Mouse (Mus musculus) liver, embryonic 14.5 days (tissue): ENCODE measurements around the gene Lims1. TPM values are rescaled to one million over a fixed set of nuclear protein-coding genes. Genes with fewer than 3 reads are reported as not detected.
"Not testable (repeated sequence)": the region's sequence is repeated elsewhere in the genome, so short reads cannot be mapped to it uniquely, and the experiment has no call there.

Experiments
- ATAC-seq: fragments of 200-750 bp; cut with Nextera tagmentation; 2 replicates; pipeline ENCODE4 v1.8.0; 2017; ENCODE audit warnings: moderate number of reproducible peaks, mild to moderate bottlenecking, moderate library complexity; ENCODE audit not compliant: insufficient read depth
- DNase-seq, 3 experiments: peaks; one replicate each; pipeline ENCODE4 v3.0.0-alpha.2; 2012 to 2013; ENCODE audit warnings: low read depth in 3 of 3, low spot score in 3 of 3
- H3K27ac ChIP-seq: fragments of 300-500 bp; sonication (generic); 2 replicates; pipeline ENCODE4 v1.5.1; 2014; ENCODE audit warnings: moderate library complexity, mild to moderate bottlenecking, control low read depth, inconsistent platforms
- H3K27me3 ChIP-seq: fragments of 300-500 bp; sonication (generic); 2 replicates; pipeline ENCODE4 v1.6.1; 2014; ENCODE audit warnings: mild to moderate bottlenecking, low read length, moderate library complexity; ENCODE audit not compliant: control insufficient read depth, insufficient read depth
- H3K36me3 ChIP-seq: fragments of 300-500 bp; sonication (generic); replicated peaks from 2 replicates; pipeline ENCODE4 v1.6.1; 2014; ENCODE audit warnings: low read depth; ENCODE audit not compliant: control insufficient read depth, insufficient read depth
- H3K4me1 ChIP-seq, 2 experiments: fragments of 200-500 bp in 1 of 2; fragments of 300-500 bp in 1 of 2; sonication (generic) in 1 of 2; replicated peaks; 2 replicates each; pipeline ENCODE4 v1.6.1; 2012 to 2014; ENCODE audit warnings: antibody characterized with exemption in 1 of 2, inconsistent platforms in 1 of 2, low read length in 1 of 2; ENCODE audit not compliant: control insufficient read depth in 2 of 2, insufficient read depth in 2 of 2
- H3K4me2 ChIP-seq: fragments of 300-500 bp; sonication (generic); 2 replicates; pipeline ENCODE4 v1.6.1; 2014; ENCODE audit warnings: low read depth, mild to moderate bottlenecking, control low read depth, moderate library complexity
- H3K4me3 ChIP-seq, 2 experiments: fragments of 200-500 bp in 1 of 2; fragments of 300-500 bp in 1 of 2; sonication (generic) in 1 of 2; 2 replicates each; pipeline ENCODE4 v1.5.1; 2012 to 2014; ENCODE audit warnings: low read depth in 2 of 2, low read length in 2 of 2, mild to moderate bottlenecking in 2 of 2, control low read depth in 1 of 2, inconsistent platforms in 1 of 2, moderate library complexity in 1 of 2; ENCODE audit not compliant: insufficient read depth in 1 of 2
- H3K9ac ChIP-seq: fragments of 300-500 bp; sonication (generic); replicated peaks from 2 replicates; pipeline ENCODE4 v1.6.1; 2014; ENCODE audit warnings: mild to moderate bottlenecking, control low read depth, moderate library complexity
- H3K9me3 ChIP-seq: fragments of 300-500 bp; sonication (generic); 2 replicates; pipeline ENCODE4 v1.6.1; 2016; ENCODE audit warnings: low read length, mixed read lengths; ENCODE audit not compliant: control insufficient read depth
- CTCF ChIP-seq: IDR thresholded peaks from 2 replicates; pipeline ENCODE4 v1.5.1; 2016; ENCODE audit warnings: antibody characterized with exemption, low read depth, control low read depth
- EP300 ChIP-seq: IDR thresholded peaks from 2 replicates; pipeline ENCODE4 v1.6.1; 2016; ENCODE audit warnings: antibody characterized with exemption, low read depth
- WGBS: fragments of 180-500 bp; shearing (Covaris S2); extraction: QIAGEN DNeasy Blood & Tissue Kit; methylation state at CpG from one replicate; pipeline ENCODE4 v1.1.7; 2014; ENCODE audit not compliant: insufficient replicate concordance; 5-methylcytosine and 5-hydroxymethylcytosine counted together
- polyA plus RNA-seq, 2 experiments: library from polyadenylated mRNA; depleted of rRNA in 1 of 2; stranded (reverse) in 1 of 2; unstranded in 1 of 2; fragments of >200 nt; fragmentation: Nextera tagmentation in 1 of 2; extraction: Ambion mirVana in 1 of 2; gene quantifications; 2 replicates each; pipeline versions ENCODE4 v1.2.1 to v1.2.3; 2012 to 2014

The Lims1 gene
- polyA plus RNA-seq, 2 experiments = 20.9 to 69.0 TPM

GRCm38 (mm10) chr10:58331741-58332140 is 8.5 kb downstream of the Lims1 start:
- Histone ChIP-seq H3K9ac (no peak overlapping the region), H3K36me3 (no peaks in the 10 kb centered on the region), H3K27ac (no peak overlapping the region), H3K4me2 (no peak overlapping the region), H3K9me3 (no peaks in the 10 kb centered on the region), H3K4me3 (no peak overlapping the region), H3K27me3 (no peaks in the 10 kb centered on the region), H3K4me1 (peaks cover 9 to 17% of the 10 kb centered on the region in 2 experiments)
- no peak for ATAC-seq
- no peak for TF ChIP-seq EP300
- TF ChIP-seq CTCF = no peak
- no peak for DNase-seq

GRCm38 (mm10) chr10:58333414-58333813 is 10.1 kb downstream of the Lims1 start:
- H3K9me3 ChIP-seq = no peaks in the 10 kb centered on the region
- ATAC-seq = no peak
- DNase-seq = no peak

GRCm38 (mm10) chr10:58336156-58336555 is 12.9 kb downstream of the Lims1 start:
- Histone ChIP-seq H3K4me1 (peaks cover 0 to 13% of the 10 kb centered on the region in 2 experiments; a peak in 3 of 4 replicates), H3K36me3 (no peaks in the 10 kb centered on the region), H3K27ac (no peak overlapping the region), H3K9ac (no peak overlapping the region), H3K4me3 (no peak overlapping the region), H3K27me3 (no peaks in the 10 kb centered on the region), H3K4me2 (no peak overlapping the region), H3K9me3 (no peaks in the 10 kb centered on the region)
- no peak for ATAC-seq
- 97% methylated on average over 1 of the region's 1 CpGs for WGBS
- no peak for DNase-seq
- no peak for TF ChIP-seq CTCF
- TF ChIP-seq EP300 = no peak

More at GRCm38 (mm10) chr10:58333414-58333813, 10.1 kb downstream of the Lims1 start:
- Histone ChIP-seq H3K36me3 (no peaks in the 10 kb centered on the region), H3K4me1 (peaks cover 7 to 14% of the 10 kb centered on the region in 2 experiments; a peak in 3 of 4 replicates), H3K27ac (no peak overlapping the region), H3K9ac (no peak overlapping the region), H3K4me2 (no peak overlapping the region), H3K4me3 (no peak overlapping the region), H3K27me3 (no peaks in the 10 kb centered on the region)
- 69% methylated on average over 5 of the region's 5 CpGs for WGBS
- TF ChIP-seq EP300 = no peak
- TF ChIP-seq CTCF = no peak

GRCm38 (mm10) chr10:58337091-58337490 is 13.8 kb downstream of the Lims1 start:
- not testable (repeated sequence) for H3K27ac ChIP-seq, H3K9ac ChIP-seq, ATAC-seq, H3K9me3 ChIP-seq, H3K27me3 ChIP-seq, H3K4me2 ChIP-seq, DNase-seq, H3K4me3 ChIP-seq, H3K36me3 ChIP-seq
- peaks cover 0 to 13% of the 10 kb centered on the region in 2 experiments; a peak in 3 of 4 replicates for H3K4me1 ChIP-seq
- WGBS = 86% methylated on average over 4 of the region's 4 CpGs

GRCm38 (mm10) chr10:58338590-58338989 is 15.3 kb downstream of the Lims1 start:
- no peak for ATAC-seq
- Histone ChIP-seq H3K4me2 (no peak overlapping the region), H3K4me3 (no peak overlapping the region), H3K27ac (no peak overlapping the region), H3K27me3 (no peaks in the 10 kb centered on the region), H3K4me1 (peaks cover 0 to 13% of the 10 kb centered on the region in 2 experiments; a peak in 3 of 4 replicates), H3K9me3 (no peaks in the 10 kb centered on the region), H3K36me3 (no peaks in the 10 kb centered on the region), H3K9ac (no peak overlapping the region)
- no peak for TF ChIP-seq CTCF
- no peak for TF ChIP-seq EP300
- WGBS = 50% methylated on average over 1 of the region's 1 CpGs
- DNase-seq = no peak
